Mouse (Mus musculus): ENCODE measurements around the gene Tmem161a.
A peak's percentile ranks its signal among the peaks of the same experiment; 100 is the strongest.
"Not testable (repeated sequence)": the region's sequence is repeated elsewhere in the genome, so short reads cannot be mapped to it uniquely, and the experiment has no call there.

Gene Tmem161a

DNA sequence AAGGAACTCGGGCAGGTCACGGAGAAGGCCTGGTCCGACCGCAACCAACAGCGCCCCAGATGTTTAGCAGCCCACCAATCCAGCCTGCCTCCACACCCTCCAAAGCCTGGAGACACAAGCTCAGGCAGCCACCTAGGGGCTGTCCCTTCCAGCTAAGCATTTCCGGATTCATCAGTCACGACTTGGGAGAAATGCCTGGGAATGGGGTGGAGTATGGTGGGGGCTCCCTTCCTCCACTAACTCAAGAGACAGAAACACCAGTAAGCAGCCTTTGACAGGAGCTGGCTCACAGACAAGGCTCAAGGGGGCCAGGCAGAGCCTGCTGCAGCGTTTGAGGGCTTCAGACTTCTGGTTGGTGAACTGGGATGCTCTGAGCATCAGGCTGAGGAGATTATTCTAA lies 38.4 kb downstream of the Tmem161a start:
- no peak for DNase-seq (ENCODE audit: low spot score in 2 of 2)

GRCm38 (mm10) chr8:70211275-70211674 lies 39.1 kb downstream of the Tmem161a start:
- DNase-seq (ENCODE audit: low spot score in 2 of 2): no peak

GRCm38 (mm10) chr8:70211726-70212111 lies 39.6 kb downstream of the Tmem161a start:
- DNase-seq (ENCODE audit: low spot score in 2 of 2): no peak

- DNase-seq (ENCODE audit: low spot score in 2 of 2): peak; percentile 88 to 97
Observed at GRCm38 (mm10) chr8:70212112-70213055, 40.2 kb downstream of the Tmem161a start, which contains the start of gene Slc25a42. Gene Slc25a42 (minus strand): TSS chr8:70212305.

DNA sequence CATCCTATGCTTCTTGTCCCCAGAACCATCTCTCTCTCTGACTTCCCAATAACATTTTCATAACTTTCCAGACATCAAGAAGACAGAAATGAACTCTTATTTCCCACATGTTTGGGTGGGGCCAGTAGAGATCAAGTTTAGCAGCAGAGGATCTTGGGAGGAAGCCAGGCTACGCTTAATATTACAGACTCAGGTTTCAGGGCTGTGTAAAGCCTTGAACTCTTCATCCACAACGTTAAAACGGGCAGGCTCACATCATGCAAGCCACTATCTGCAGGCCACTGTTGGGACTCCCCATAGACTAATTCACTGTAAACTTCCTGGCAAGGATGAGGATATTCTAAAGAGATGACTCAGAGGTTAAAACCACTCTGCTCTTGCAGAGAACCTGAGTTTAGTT lies 42.3 kb downstream of the Tmem161a start:
- DNase-seq (ENCODE audit: low spot score in 2 of 2): no peak

- DNase-seq (ENCODE audit: low spot score in 2 of 2): no peak
Observed at GRCm38 (mm10) chr8:70215092-70215491, 42.9 kb downstream of the Tmem161a start.

DNA sequence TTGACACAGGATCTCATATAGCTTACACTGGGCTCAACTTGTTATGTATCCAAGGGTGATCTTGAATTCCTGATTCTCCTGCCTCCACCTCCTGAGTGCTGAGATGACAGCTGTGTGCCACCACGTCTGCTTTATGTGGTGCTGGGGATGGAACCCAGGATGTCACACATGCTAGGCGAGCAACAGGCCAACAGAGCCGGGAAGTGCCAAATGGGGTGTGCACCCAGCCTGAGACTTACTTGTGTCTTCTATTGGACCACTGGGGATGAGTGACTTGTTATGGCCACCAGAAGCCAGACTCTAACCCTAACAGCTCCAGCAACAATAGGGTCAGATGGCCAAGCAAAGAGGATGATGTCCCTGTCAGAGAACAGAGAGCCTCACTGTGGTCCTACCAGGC lies 44.0 kb downstream of the Tmem161a start:
- not testable (repeated sequence) for DNase-seq (ENCODE audit: low spot score in 2 of 2)

GRCm38 (mm10) chr8:70216566-70216965 lies 44.4 kb downstream of the Tmem161a start:
- peak; percentile 56 to 90 for DNase-seq (ENCODE audit: low spot score in 2 of 2)

- no peak for DNase-seq (ENCODE audit: low spot score in 2 of 2)
Observed at GRCm38 (mm10) chr8:70217441-70217840, 45.3 kb downstream of the Tmem161a start.

DNA sequence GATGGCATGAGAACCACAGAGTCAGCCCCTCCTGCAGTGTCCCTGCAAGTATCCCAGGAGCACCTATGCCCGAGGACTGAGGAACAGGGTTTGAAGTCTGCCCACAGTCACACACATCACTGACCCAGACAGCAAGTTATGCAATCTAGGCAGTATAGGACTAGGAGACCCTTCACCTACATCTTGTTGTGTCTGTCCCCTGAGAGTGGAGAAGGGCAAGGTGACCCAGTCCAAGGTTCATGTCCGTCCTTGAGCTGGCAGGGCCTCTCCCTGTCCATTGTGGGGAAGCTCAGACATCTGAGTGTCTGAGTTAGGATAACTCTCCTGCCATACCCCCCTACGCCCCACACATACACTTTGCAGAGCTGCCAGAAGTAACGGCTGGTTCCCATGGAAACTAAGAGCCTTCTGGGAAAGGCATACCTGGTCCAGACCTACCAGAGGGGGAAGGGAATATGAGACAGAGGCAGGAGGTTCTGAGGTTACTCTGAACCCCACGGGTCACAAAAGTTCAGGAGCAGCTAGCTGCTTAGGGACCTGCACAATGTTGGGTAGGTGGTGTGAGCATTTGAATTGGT lies 47.0 kb downstream of the Tmem161a start:
- DNase-seq (ENCODE audit: low spot score in 2 of 2): no peak

GRCm38 (mm10) chr8:70220236-70220840 lies 48.2 kb downstream of the Tmem161a start:
- no peak for DNase-seq (ENCODE audit: low spot score in 2 of 2)

DNA sequence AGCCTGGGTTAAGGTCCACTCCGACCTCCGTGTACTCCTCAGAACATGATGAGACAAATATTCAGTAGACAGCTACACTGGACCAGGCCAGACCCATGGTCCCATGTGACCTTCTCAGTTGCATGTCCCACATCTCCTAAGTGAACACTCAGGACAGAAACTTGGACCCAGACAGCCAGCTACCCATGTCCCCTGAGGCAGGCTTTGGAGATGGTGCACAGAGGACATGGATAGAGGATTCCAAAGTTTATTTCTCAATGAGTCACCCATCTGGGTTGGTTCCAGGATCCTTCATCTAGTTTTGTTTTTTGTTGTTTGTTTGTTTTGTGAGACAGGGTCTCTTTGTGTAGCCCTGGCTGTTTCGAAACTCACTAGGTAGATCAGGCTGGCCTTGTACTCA lies 48.8 kb downstream of the Tmem161a start:
- no peak for DNase-seq (ENCODE audit: low spot score in 2 of 2)

GRCm38 (mm10) chr8:70222041-70222440 lies 49.9 kb downstream of the Tmem161a start:
- DNase-seq (ENCODE audit: low spot score in 2 of 2): no peak

DNA sequence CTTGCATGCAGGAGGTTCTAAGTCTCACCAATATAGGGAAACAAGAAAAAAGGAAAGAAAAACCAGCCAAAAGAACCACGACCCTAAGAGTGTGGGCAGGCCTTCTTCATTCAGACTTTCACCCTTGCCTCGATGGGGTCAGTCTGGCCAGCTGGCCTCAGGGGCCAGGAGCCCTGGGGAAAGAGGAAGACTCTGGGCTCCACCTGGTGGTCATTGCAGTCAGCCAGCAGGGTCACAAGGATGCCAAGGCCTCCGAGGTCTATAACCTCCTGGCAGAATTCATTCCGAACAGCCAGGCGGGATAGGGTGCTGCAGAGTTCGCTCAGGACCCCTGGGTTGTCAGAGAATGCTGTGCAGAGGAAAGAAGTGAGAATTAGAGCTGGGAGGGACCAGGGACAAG lies 51.2 kb downstream of the Tmem161a start:
- DNase-seq (ENCODE audit: low spot score in 2 of 2): peak in 1 of 2 experiments; percentile 45

- peak in 1 of 2 experiments; percentile 52 for DNase-seq (ENCODE audit: low spot score in 2 of 2)
Observed at GRCm38 (mm10) chr8:70227997-70228396, 55.8 kb downstream of the Tmem161a start.

GRCm38 (mm10) chr8:70230837-70231236 lies 58.7 kb downstream of the Tmem161a start:
- DNase-seq (ENCODE audit: low spot score in 2 of 2): no peak

Data from cerebellum, postnatal 4 days (tissue).